9 mouse cellular contexts compared by ENCODE assay signal in the genomic region with DNA sequence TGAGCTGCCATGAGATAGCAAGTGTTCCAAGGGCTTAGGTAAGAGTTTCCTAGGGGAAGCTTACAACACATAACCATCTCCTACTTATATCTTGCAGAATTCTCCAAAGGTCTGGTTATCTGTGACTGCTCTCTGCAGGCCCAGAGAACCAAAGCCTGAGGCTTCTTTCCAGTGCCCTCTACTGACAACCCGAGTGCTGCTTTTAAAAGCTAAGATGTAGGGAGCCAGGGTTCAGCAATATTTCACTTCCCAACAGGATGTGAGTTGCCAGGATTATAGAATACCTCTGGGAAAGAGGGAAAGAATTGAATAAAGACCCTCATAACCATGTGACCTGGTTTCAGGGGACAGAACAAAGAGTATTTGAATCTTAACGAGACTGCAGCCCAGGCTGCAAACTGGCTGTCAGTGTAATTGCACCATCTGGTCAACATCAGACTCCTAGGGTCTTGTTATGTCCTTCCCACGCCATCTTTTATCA. TPM values are rescaled to one million over a fixed set of nuclear protein-coding genes. Genes with fewer than 3 reads are reported as not detected.
DNase-seq lines count a peak whose midpoint lies in the region; ATAC-seq and TF ChIP-seq lines count a peak whose summit lies in the region.
"Had no signal": no experiment of that assay in that cellular context is flagged by ENCODE, and none has a peak within 500 bp of the region (broad histone marks: within the 10 kb centered on the region; RNA-seq: fewer than 3 reads in every experiment).

No protein-coding gene starts in this region.

- intact Hi-C loops in heart, postnatal 36 days (cut with DNase I), result no loop called here
- intact Hi-C loops in gastrocnemius, postnatal 14 days (cut with DNase I; ENCODE audit: low total_unique reads), result no loop called here

- peak overlapping the region; percentile 44 for H3K4me2 ChIP-seq in heart, embryonic 14.5 days (ENCODE audit: low read length)
- H3K4me2 ChIP-seq in hindbrain, embryonic 14.5 days (replicated peaks), result peak overlapping the region; percentile 8
- no peak overlapping the region for H3K4me2 ChIP-seq in midbrain, postnatal 0 days (ENCODE audit: low read depth, low read length, poor library complexity, severe bottlenecking)

- TF ChIP-seq CTCF in midbrain, postnatal 0 days (IDR thresholded peaks at IDR 0.05), result no peak; the same call in 1 of the 2 replicates

- peak overlapping the region; percentile 51 for H3K9ac ChIP-seq in heart, embryonic 14.5 days (ENCODE audit: low read length)
- no peak overlapping the region for H3K9ac ChIP-seq in hindbrain, embryonic 14.5 days
- 0 out of 2 replicates have a peak overlapping the region, but pooled peaks have one; percentile 0 for H3K9ac ChIP-seq in midbrain, postnatal 0 days (replicated peaks; ENCODE audit: low read length, poor library complexity, severe bottlenecking)

- peak overlapping the region; percentile 88 to 91 for H3K27ac ChIP-seq in heart, embryonic 14.5 days (replicated peaks in 1 of 2; ENCODE audit: control insufficient read depth in 1 of 2, insufficient read depth in 1 of 2, low read depth in 2 of 2, low read length in 2 of 2)
- peak overlapping the region; percentile 76 for H3K27ac ChIP-seq in hindbrain, embryonic 14.5 days
- H3K27ac ChIP-seq in midbrain, postnatal 0 days (ENCODE audit: low read depth, low read length), result peak overlapping the region; percentile 26

- WGBS in heart, embryonic 14.5 days, result 2% methylated on average over 3 of the region's 3 CpGs
- WGBS in hindbrain, embryonic 14.5 days, result 6% methylated on average over 3 of the region's 3 CpGs
- WGBS in midbrain, postnatal 0 days, result 5% methylated on average over 3 of the region's 3 CpGs

- ATAC-seq in heart, embryonic 14.5 days (ENCODE audit: insufficient number of reproducible peaks, insufficient read depth, low FRiP score, low read depth), result no peak
- ATAC-seq in hindbrain, embryonic 14.5 days (ENCODE audit: low FRiP score), result peak; percentile 78
- 0 out of 2 replicates have a peak, but pooled peaks have one; percentile 34 for ATAC-seq in midbrain, postnatal 0 days (ENCODE audit: low FRiP score)

- DNase-seq in heart, postnatal 36 days, result no peak
- DNase-seq in embryo, embryonic 10.5 days (ENCODE audit: low spot score), result peak; percentile 64
- no peak for DNase-seq in hindbrain, embryonic 14.5 days (ENCODE audit: low spot score)
- DNase-seq in midbrain, postnatal 0 days (ENCODE audit: low spot score), result peak; percentile 71
- no peak for DNase-seq in gastrocnemius, postnatal 14 days
- DNase-seq in left cerebral cortex, adult 8-10 months (ENCODE audit: low spot score in 2 of 2), result no peak
- no peak for DNase-seq in B cell, adult 2 months

- H3K36me3 ChIP-seq in heart, embryonic 14.5 days (ENCODE audit: control insufficient read depth, insufficient read depth, low read length), result no peaks in the 10 kb centered on the region
- H3K36me3 ChIP-seq in hindbrain, embryonic 14.5 days (replicated peaks; ENCODE audit: control insufficient read depth, insufficient read depth), result no peaks in the 10 kb centered on the region; the same call in 1 of the 2 replicates
- no peaks in the 10 kb centered on the region for H3K36me3 ChIP-seq in midbrain, postnatal 0 days (ENCODE audit: insufficient read depth, low read length)

- peaks cover 5 to 58% of the 10 kb centered on the region in 2 experiments for H3K4me1 ChIP-seq in heart, embryonic 14.5 days (ENCODE audit: control insufficient read depth in 2 of 2, insufficient read depth in 2 of 2, low read length in 2 of 2)
- H3K4me1 ChIP-seq in hindbrain, embryonic 14.5 days (replicated peaks; ENCODE audit: control insufficient read depth, insufficient read depth, low read length), result peaks cover 25% of the 10 kb centered on the region
- H3K4me1 ChIP-seq in midbrain, postnatal 0 days (ENCODE audit: insufficient read depth, low read length), result peaks cover 13% of the 10 kb centered on the region

- no peaks in the 10 kb centered on the region for H3K27me3 ChIP-seq in heart, embryonic 14.5 days (ENCODE audit: control insufficient read depth, insufficient read depth, low read length)
- no peaks in the 10 kb centered on the region for H3K27me3 ChIP-seq in hindbrain, embryonic 14.5 days (ENCODE audit: control insufficient read depth, insufficient read depth, low read length)
- no peaks in the 10 kb centered on the region for H3K27me3 ChIP-seq in midbrain, postnatal 0 days (ENCODE audit: insufficient read depth, low read length)

- H3K9me3 ChIP-seq in heart, embryonic 14.5 days (ENCODE audit: control insufficient read depth, low read length), result no peaks in the 10 kb centered on the region
- H3K9me3 ChIP-seq in hindbrain, embryonic 14.5 days (ENCODE audit: control insufficient read depth, low read length), result no peaks in the 10 kb centered on the region
- no peaks in the 10 kb centered on the region for H3K9me3 ChIP-seq in midbrain, postnatal 0 days (ENCODE audit: low read length)
- H3K9me3 ChIP-seq: G1E had no signal

- H3K4me3 ChIP-seq in heart, embryonic 14.5 days (ENCODE audit: control insufficient read depth in 1 of 2, insufficient read depth in 1 of 2, low read depth in 1 of 2, low read length in 2 of 2), result no peak overlapping the region
- no peak overlapping the region for H3K4me3 ChIP-seq in hindbrain, embryonic 14.5 days (replicated peaks; ENCODE audit: low read length)
- no peak overlapping the region for H3K4me3 ChIP-seq in midbrain, postnatal 0 days (ENCODE audit: low read depth, low read length)

RNA-seq across cellular contexts. Expression of gene Lims1, which starts 59.4 kb away (rescaled TPM):
- 179 and 193 TPM in 2 replicates for polyA plus RNA-seq in heart, embryonic 14.5 days (2014; fragmentation: Nextera tagmentation; extraction: Ambion mirVana)
- total RNA-seq in heart, postnatal 36 days (2021), result 100 to 1,000 TPM; 159 to 186 TPM
- 57.2 and 59.8 TPM in 2 replicates for polyA plus RNA-seq in hindbrain, embryonic 14.5 days (2014; fragmentation: Nextera tagmentation; extraction: Ambion mirVana)
- total RNA-seq in midbrain, postnatal 0 days (2014; rRNA removed), result 32.3 and 39.4 TPM in 2 replicates
- 41.3 and 44.0 TPM in 2 replicates for polyA plus RNA-seq in midbrain, postnatal 0 days (2015; fragmentation: Nextera tagmentation; extraction: Ambion mirVana)
- total RNA-seq in gastrocnemius, postnatal 14 days (2021), result 10 to 100 TPM; 48.4 to 70.7 TPM
- total RNA-seq in left cerebral cortex, adult 8-10 months (2022), result 10 to 100 TPM; 20.2 to 24.4 (median 23.5) TPM

Comparison
In these comparisons a context has a peak if more than half of its experiments do, and no peak if none do; other contexts are left out.
1. H3K27ac ChIP-seq: peak in every context shown above with its lines; median percentile 90 in heart, embryonic 14.5 days; 76 in hindbrain, embryonic 14.5 days; 26 in midbrain, postnatal 0 days.
2. DNase-seq: peak in embryo, embryonic 10.5 days (single experiment) and midbrain, postnatal 0 days (single experiment); none in heart, postnatal 36 days (0 of 2), hindbrain, embryonic 14.5 days (single experiment), gastrocnemius, postnatal 14 days (single experiment), left cerebral cortex, adult 8-10 months (0 of 2) and B cell, adult 2 months (0 of 2).